18 mouse cellular contexts compared by ENCODE assay signal in genomic region chr6:117332641-117333040, GRCm38 (mm10).
DNase-seq lines count a peak whose midpoint lies in the region; ATAC-seq lines count a peak whose summit lies in the region.
"Had no signal": no experiment of that assay in that cellular context is flagged by ENCODE, and none has a peak within 500 bp of the region (broad histone marks: within the 10 kb centered on the region; RNA-seq: fewer than 3 reads in every experiment).

No protein-coding gene starts in this region.

- DNase-seq in kidney, adult 9 months = peak; percentile 5
- DNase-seq in kidney, adult 8-10 months = no peak
- peak; percentile 5 for DNase-seq in Muller cell, postnatal 12 days (ENCODE audit: inconsistent ontology term)
- DNase-seq in embryo, embryonic 11 days = peak; percentile 60
- DNase-seq in kidney, postnatal 14 days = peak; percentile 24
- DNase-seq in cerebellum, adult 8-10 months = no peak
- no peak for DNase-seq in adrenal gland, adult 2 months
- no peak for DNase-seq in midbrain, embryonic 11.5 days (ENCODE audit: low spot score, missing footprints)
- DNase-seq: liver, embryonic 13.5 days; right cerebral cortex, adult 18-20 months; spleen, adult 18-20 months; thymus, postnatal 14 days had no signal

- no peaks in the 10 kb centered on the region for H3K27me3 ChIP-seq in midbrain, embryonic 11.5 days (ENCODE audit: control insufficient read depth, insufficient read depth, low read length)
- H3K27me3 ChIP-seq: hindbrain, embryonic 12.5 days; liver, embryonic 13.5 days had no signal

- no peaks in the 10 kb centered on the region for H3K9me3 ChIP-seq in midbrain, embryonic 11.5 days (ENCODE audit: control insufficient read depth, low read length)
- H3K9me3 ChIP-seq: hindbrain, embryonic 12.5 days; liver, embryonic 13.5 days had no signal

- H3K4me1 ChIP-seq in midbrain, embryonic 11.5 days (ENCODE audit: control insufficient read depth, insufficient read depth, low read length) = peaks cover 2% of the 10 kb centered on the region; the same call in 1 of the 2 replicates
- H3K4me1 ChIP-seq: hindbrain, embryonic 12.5 days; liver, embryonic 13.5 days had no signal

- H3K9ac ChIP-seq in midbrain, embryonic 11.5 days (ENCODE audit: low read length) = no peak overlapping the region
- H3K9ac ChIP-seq: hindbrain, embryonic 12.5 days; liver, embryonic 13.5 days had no signal

- H3K27ac ChIP-seq in midbrain, embryonic 11.5 days (ENCODE audit: low read depth, low read length) = no peak overlapping the region
- H3K27ac ChIP-seq: hindbrain, embryonic 12.5 days; liver, embryonic 13.5 days; stomach, postnatal 0 days had no signal

- H3K36me3 ChIP-seq in midbrain, embryonic 11.5 days (ENCODE audit: control insufficient read depth, insufficient read depth, low read length) = no peaks in the 10 kb centered on the region
- H3K36me3 ChIP-seq: hindbrain, embryonic 12.5 days; liver, embryonic 13.5 days had no signal

- no peak overlapping the region for H3K4me3 ChIP-seq in midbrain, embryonic 11.5 days (ENCODE audit: low read depth, low read length)
- H3K4me3 ChIP-seq: hindbrain, embryonic 12.5 days; liver, embryonic 13.5 days had no signal

- H3K4me2 ChIP-seq in midbrain, embryonic 11.5 days = no peak overlapping the region
- H3K4me2 ChIP-seq: heart, embryonic 11.5 days; hindbrain, embryonic 12.5 days; liver, embryonic 13.5 days had no signal

- 61% methylated on average over 6 of the region's 6 CpGs for WGBS in midbrain, embryonic 11.5 days

- no peak for ATAC-seq in midbrain, embryonic 11.5 days (ENCODE audit: low FRiP score)
- ATAC-seq: activated CD4-positive, CD25-positive, alpha-beta regulatory T cell, adult 4 months; CD4-positive, CD25-positive, alpha-beta regulatory T cell, adult 4 months; intestine, embryonic 16.5 days had no signal

Comparison
In these comparisons a context has a peak if more than half of its experiments do, and no peak if none do; other contexts are left out.
1. DNase-seq: peak in kidney, adult 9 months (single experiment), Muller cell, postnatal 12 days (single experiment), embryo, embryonic 11 days (single experiment) and kidney, postnatal 14 days (single experiment); none in kidney, adult 8-10 months (0 of 2), cerebellum, adult 8-10 months (single experiment), adrenal gland, adult 2 months (single experiment) and midbrain, embryonic 11.5 days (single experiment).